Mouse (Mus musculus) WW6 (cell line): ENCODE results near the gene Rab27a.
"Not testable (repeated sequence)": the region's sequence is repeated elsewhere in the genome, so short reads cannot be mapped to it uniquely, and the experiment has no call there.

Source experiments
- DNase-seq: peaks from one replicate; pipeline ENCODE4 v3.0.0-alpha.2; 2013; ENCODE audit warnings: low read depth, low spot score

Gene Rab27a

GRCm38 (mm10) chr9:73090121-73090520, 45.5 kb downstream of the Rab27a start:
- DNase-seq: no peak

GRCm38 (mm10) chr9:73091747-73092146, 47.1 kb downstream of the Rab27a start:
- no peak for DNase-seq

GRCm38 (mm10) chr9:73094580-73094979, 49.9 kb downstream of the Rab27a start:
- DNase-seq: peak; percentile 78

- DNase-seq: no peak
These were observed 53.2 kb downstream of the Rab27a start for GRCm38 (mm10) chr9:73097898-73098297.

- DNase-seq: no peak
These were observed 56.9 kb downstream of the Rab27a start, which contains the start of gene Khdc3 for GRCm38 (mm10) chr9:73101536-73101935. TSS of gene Khdc3 (plus strand) at chr9:73101836.

GRCm38 (mm10) chr9:73102181-73102580, 57.5 kb downstream of the Rab27a start, which contains the start of gene Gm20509:
TSS of gene Gm20509 (plus strand) at chr9:73102470.
- DNase-seq: no peak

GRCm38 (mm10) chr9:73103159-73103879, 58.7 kb downstream of the Rab27a start:
- no peak for DNase-seq

GRCm38 (mm10) chr9:73103880-73104198, 59.2 kb downstream of the Rab27a start:
- DNase-seq: no peak

GRCm38 (mm10) chr9:73105141-73105540, 60.5 kb downstream of the Rab27a start:
- no peak for DNase-seq

GRCm38 (mm10) chr9:73105771-73106170, 61.1 kb downstream of the Rab27a start:
- DNase-seq: no peak

GRCm38 (mm10) chr9:73112919-73113906, 68.6 kb downstream of the Rab27a start, which contains the start of gene Rsl24d1:
TSS of gene Rsl24d1 (plus strand) at chr9:73113426.
- peak; percentile 70 for DNase-seq

GRCm38 (mm10) chr9:73116704-73117103, 72.0 kb downstream of the Rab27a start:
- not testable (repeated sequence) for DNase-seq

- no peak for DNase-seq
These were observed 73.4 kb downstream of the Rab27a start for GRCm38 (mm10) chr9:73118012-73118411.

GRCm38 (mm10) chr9:73121735-73122134, 77.1 kb downstream of the Rab27a start:
- no peak for DNase-seq

- no peak for DNase-seq
These were observed 80.5 kb downstream of the Rab27a start for GRCm38 (mm10) chr9:73125043-73125570.

- no peak for DNase-seq
These were observed 82.8 kb downstream of the Rab27a start for GRCm38 (mm10) chr9:73127457-73127856.

GRCm38 (mm10) chr9:73129875-73130274, 85.2 kb downstream of the Rab27a start:
- no peak for DNase-seq

GRCm38 (mm10) chr9:73130529-73130928, 85.9 kb downstream of the Rab27a start:
- no peak for DNase-seq

GRCm38 (mm10) chr9:73137341-73137886, 92.8 kb downstream of the Rab27a start:
- DNase-seq: no peak
